Mouse (Mus musculus): ENCODE data around the gene Scgb1a1. TPM values are rescaled to one million over a fixed set of nuclear protein-coding genes. Genes with fewer than 3 reads are reported as not detected.

Scgb1a1 gene
- polyA plus RNA-seq, 1 experiment, result not detected

DNA sequence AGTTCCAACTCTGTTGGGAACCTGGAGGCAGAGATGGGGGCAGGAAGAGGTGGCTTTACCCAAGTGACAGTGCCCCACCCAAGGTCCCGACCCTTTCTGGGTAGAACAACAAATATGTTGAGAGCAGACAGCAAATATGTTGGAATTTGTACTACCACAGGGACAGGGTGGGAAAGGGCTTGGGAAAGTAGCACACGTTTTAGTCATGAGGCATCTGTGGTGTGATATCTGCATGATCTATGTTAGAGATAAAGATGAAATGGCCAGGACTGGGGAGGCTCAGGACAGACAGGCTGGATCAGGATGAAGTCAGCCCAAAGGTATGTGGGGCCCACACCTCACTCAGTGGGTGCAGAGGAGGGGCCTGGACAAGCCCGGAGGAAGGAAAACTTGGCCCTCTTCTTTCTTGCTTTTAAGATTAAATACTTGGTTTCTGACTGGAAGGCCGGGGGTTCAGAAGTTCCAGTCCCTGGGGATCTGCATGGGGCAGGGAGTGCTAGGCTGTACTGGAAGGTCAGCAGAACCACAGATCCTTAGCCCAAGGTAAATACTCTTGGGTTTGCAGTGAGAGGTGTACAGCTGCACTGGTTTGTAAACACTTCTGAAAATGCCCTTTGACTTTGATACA, 19.1 kb upstream of the Scgb1a1 start:
- TF ChIP-seq POLR2A (IDR thresholded peaks at IDR 0.05; ENCODE audit: borderline replicate concordance, insufficient read depth, low read length) (no peak), CTCF (IDR thresholded peaks at IDR 0.05; ENCODE audit: borderline replicate concordance, insufficient read depth, low read depth, low read length) (no peak)
- no peak overlapping the region for H3K27ac ChIP-seq (ENCODE audit: insufficient read depth, low read length)
- H3K4me3 ChIP-seq (replicated peaks; ENCODE audit: insufficient read depth, low read depth, low read length), result no peak overlapping the region
- WGBS, result 76% methylated on average over 4 of the region's 4 CpGs
- no peak for DNase-seq
- H3K4me1 ChIP-seq (ENCODE audit: control insufficient read depth, insufficient read depth, low read length), result peaks cover 6% of the 10 kb centered on the region
- H3K27me3 ChIP-seq (ENCODE audit: control insufficient read depth, insufficient read depth, low read length), result no peaks in the 10 kb centered on the region

DNA sequence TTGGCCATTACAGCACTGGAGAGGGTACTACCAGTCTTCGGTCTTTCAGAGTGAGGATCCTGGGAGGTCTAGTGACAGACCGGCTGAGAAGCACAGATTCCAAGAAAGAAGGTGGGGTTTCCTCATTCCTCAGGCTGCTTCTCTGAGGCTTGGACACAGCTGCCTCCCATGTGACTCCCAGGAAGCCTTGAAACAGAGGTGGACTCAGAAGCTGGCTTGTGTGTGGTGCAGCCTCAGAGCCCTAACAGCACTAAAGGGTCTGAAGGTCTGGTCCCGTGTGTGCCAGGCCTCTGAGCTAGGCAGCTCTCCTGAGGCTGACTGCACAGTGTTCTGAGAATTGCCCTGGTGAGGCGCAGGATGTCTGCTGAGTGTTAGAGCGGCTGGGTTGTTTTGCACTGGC, 18.3 kb upstream of the Scgb1a1 start:
- H3K4me3 ChIP-seq (replicated peaks; ENCODE audit: insufficient read depth, low read depth, low read length), result no peak overlapping the region
- no peak for DNase-seq
- no peak for TF ChIP-seq POLR2A (IDR thresholded peaks at IDR 0.05; ENCODE audit: borderline replicate concordance, insufficient read depth, low read length)
- no peak for TF ChIP-seq CTCF (IDR thresholded peaks at IDR 0.05; ENCODE audit: borderline replicate concordance, insufficient read depth, low read depth, low read length)
- peaks cover 2% of the 10 kb centered on the region; the same call in 1 of the 2 replicates for H3K4me1 ChIP-seq (ENCODE audit: control insufficient read depth, insufficient read depth, low read length)
- WGBS, result 74% methylated on average over 5 of the region's 5 CpGs
- no peak overlapping the region for H3K27ac ChIP-seq (ENCODE audit: insufficient read depth, low read length)
- H3K27me3 ChIP-seq (ENCODE audit: control insufficient read depth, insufficient read depth, low read length), result no peaks in the 10 kb centered on the region

DNA sequence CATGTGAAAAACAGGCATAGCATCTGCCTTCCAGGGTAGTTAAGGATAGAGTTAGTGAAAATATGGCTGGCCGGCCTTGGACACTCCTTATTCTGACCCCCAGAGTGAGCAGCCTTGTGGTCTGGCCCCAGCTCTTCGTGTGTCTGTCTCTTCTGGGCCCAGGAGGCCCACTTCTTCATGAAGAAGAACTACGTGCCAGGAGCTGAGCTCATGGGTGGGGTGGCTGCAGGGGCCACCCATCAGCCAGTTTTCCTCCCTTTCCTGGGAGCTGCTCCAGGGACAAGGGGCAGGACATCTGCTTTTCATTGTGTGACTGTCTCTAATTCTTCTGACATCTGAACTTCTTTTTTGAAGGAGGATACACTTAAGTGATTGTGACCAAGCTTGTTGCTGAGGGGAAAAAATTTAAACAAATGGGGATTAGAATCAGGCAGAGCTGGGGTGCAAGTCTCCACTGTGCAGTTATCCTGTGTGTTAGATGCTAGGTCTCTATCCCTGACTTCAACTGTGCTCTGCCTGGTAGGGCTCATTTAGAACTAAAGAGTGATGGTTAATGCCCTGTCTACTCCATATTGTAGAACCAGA, 17.4 kb upstream of the Scgb1a1 start:
- Histone ChIP-seq H3K4me1 (ENCODE audit: control insufficient read depth, insufficient read depth, low read length) (no peaks in the 10 kb centered on the region), H3K27ac (ENCODE audit: insufficient read depth, low read length) (no peak overlapping the region), H3K27me3 (ENCODE audit: control insufficient read depth, insufficient read depth, low read length) (no peaks in the 10 kb centered on the region), H3K4me3 (replicated peaks; ENCODE audit: insufficient read depth, low read depth, low read length) (no peak overlapping the region)
- DNase-seq, result no peak
- TF ChIP-seq POLR2A (IDR thresholded peaks at IDR 0.05; ENCODE audit: borderline replicate concordance, insufficient read depth, low read length), result no peak
- TF ChIP-seq CTCF (IDR thresholded peaks at IDR 0.05; ENCODE audit: borderline replicate concordance, insufficient read depth, low read depth, low read length), result no peak
- WGBS, result 52% methylated on average over 3 of the region's 3 CpGs

DNA sequence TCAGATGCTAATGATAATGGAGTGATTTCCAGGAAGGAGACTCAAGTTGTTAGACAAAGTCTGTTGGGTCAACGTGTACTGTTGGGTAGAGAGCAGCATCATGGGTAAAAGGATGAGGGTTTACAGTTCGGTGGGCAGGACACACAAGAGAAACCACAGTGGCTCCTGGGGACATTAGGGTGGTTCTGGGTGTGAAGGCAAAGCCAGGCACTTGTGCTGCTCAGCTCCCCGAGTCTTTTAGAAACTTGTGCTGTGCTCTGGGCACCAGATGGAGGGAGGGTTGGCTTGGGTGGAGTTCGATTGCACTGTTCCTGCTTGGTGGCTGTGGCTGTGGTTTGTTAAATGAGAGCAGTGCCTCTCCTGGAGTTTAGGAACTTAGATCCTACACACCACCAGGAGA, 16.2 kb upstream of the Scgb1a1 start:
- H3K27ac ChIP-seq (ENCODE audit: insufficient read depth, low read length), result no peak overlapping the region
- no peak for DNase-seq
- H3K27me3 ChIP-seq (ENCODE audit: control insufficient read depth, insufficient read depth, low read length), result no peaks in the 10 kb centered on the region
- H3K4me3 ChIP-seq (replicated peaks; ENCODE audit: insufficient read depth, low read depth, low read length), result no peak overlapping the region
- H3K4me1 ChIP-seq (ENCODE audit: control insufficient read depth, insufficient read depth, low read length), result no peaks in the 10 kb centered on the region
- 73% methylated on average over 4 of the region's 4 CpGs for WGBS
- TF ChIP-seq CTCF (IDR thresholded peaks at IDR 0.05; ENCODE audit: borderline replicate concordance, insufficient read depth, low read depth, low read length) (no peak), POLR2A (IDR thresholded peaks at IDR 0.05; ENCODE audit: borderline replicate concordance, insufficient read depth, low read length) (no peak)

DNA sequence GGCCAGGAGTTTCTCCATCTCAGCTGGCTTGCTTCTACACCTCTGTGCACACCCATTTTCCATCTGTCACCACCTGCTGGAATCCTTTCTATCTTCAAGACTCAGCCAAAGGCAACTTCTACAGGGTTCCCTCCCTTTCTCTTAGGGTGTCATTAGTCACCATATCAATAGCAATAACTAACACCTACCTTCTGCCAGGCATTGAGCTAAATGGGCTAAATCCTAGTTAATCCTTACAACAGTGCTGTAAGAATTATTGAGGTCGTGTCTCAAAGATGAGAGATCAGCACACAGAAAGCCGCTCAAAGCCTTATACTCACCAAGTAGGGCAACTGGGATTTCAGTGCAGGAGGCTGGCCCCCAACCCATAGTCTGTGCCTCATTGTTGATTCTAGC, 13.3 kb upstream of the Scgb1a1 start:
- no peak overlapping the region for H3K27ac ChIP-seq (ENCODE audit: insufficient read depth, low read length)
- H3K4me3 ChIP-seq (replicated peaks; ENCODE audit: insufficient read depth, low read depth, low read length), result no peak overlapping the region
- DNase-seq, result no peak
- H3K27me3 ChIP-seq (ENCODE audit: control insufficient read depth, insufficient read depth, low read length), result no peaks in the 10 kb centered on the region
- H3K4me1 ChIP-seq (ENCODE audit: control insufficient read depth, insufficient read depth, low read length), result no peaks in the 10 kb centered on the region
- no peak for TF ChIP-seq POLR2A (IDR thresholded peaks at IDR 0.05; ENCODE audit: borderline replicate concordance, insufficient read depth, low read length)
- WGBS, result 76% methylated on average over 2 of the region's 2 CpGs

- H3K27me3 ChIP-seq (ENCODE audit: control insufficient read depth, insufficient read depth, low read length), result no peaks in the 10 kb centered on the region
- no peaks in the 10 kb centered on the region for H3K4me1 ChIP-seq (ENCODE audit: control insufficient read depth, insufficient read depth, low read length)
- WGBS, result 72% methylated on average over 17 of the region's 17 CpGs
- TF ChIP-seq POLR2A (IDR thresholded peaks at IDR 0.05; ENCODE audit: borderline replicate concordance, insufficient read depth, low read length) (no peak), CTCF (IDR thresholded peaks at IDR 0.05; ENCODE audit: borderline replicate concordance, insufficient read depth, low read depth, low read length) (no peak)
- no peak overlapping the region for H3K4me3 ChIP-seq (replicated peaks; ENCODE audit: insufficient read depth, low read depth, low read length)
- no peak overlapping the region for H3K27ac ChIP-seq (ENCODE audit: insufficient read depth, low read length)
- DNase-seq, result no peak
Observed at GRCm38 (mm10) chr19:9100297-9101061, 12.7 kb upstream of the Scgb1a1 start.

DNA sequence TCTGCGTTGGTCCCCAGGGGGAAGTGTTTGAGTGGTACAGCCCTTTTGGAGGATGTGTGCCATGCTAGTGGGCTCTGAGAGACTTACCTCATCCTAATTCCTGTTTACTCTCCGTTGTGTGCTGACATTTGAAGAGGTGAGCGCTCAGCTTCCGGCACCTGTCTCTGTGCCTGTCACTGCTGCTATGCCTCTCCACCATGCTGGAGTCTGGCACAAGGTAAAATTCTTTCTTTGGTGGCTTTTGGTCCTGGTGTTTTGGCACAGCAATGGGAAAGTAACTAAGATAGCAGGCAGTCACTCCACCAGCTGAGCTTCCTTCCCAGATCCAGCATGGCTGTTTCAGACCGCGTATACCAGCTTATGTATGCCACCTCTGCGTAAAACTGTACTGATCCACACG, 12.0 kb upstream of the Scgb1a1 start:
- DNase-seq, result no peak
- H3K27ac ChIP-seq (ENCODE audit: insufficient read depth, low read length), result no peak overlapping the region
- TF ChIP-seq POLR2A (IDR thresholded peaks at IDR 0.05; ENCODE audit: borderline replicate concordance, insufficient read depth, low read length) (no peak), CTCF (IDR thresholded peaks at IDR 0.05; ENCODE audit: borderline replicate concordance, insufficient read depth, low read depth, low read length) (no peak)
- no peaks in the 10 kb centered on the region for H3K4me1 ChIP-seq (ENCODE audit: control insufficient read depth, insufficient read depth, low read length)
- no peaks in the 10 kb centered on the region for H3K27me3 ChIP-seq (ENCODE audit: control insufficient read depth, insufficient read depth, low read length)
- whole genome bisulfite sequencing, result 89% methylated on average over 8 of the region's 8 CpGs
- no peak overlapping the region for H3K4me3 ChIP-seq (replicated peaks; ENCODE audit: insufficient read depth, low read depth, low read length)

DNA sequence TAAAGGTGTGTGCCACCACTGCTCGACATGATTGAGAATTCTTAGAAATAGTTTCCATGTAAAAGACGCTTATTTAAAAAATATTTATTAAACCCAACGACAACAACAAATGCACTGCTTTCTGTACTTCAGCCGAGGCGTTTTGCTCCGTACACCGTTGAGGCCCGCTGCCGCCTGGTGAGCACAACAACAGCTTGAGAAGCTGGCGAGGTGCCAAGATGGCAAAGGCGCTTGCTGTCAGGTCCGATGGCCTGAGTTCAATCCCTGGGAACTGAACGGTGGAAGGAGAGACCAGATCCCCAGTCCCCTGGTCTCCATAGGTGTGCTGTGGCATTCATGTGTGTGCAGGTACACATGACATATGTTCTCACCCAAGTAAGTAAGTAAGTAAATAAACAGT, 9.7 kb upstream of the Scgb1a1 start:
- TF ChIP-seq POLR2A (IDR thresholded peaks at IDR 0.05; ENCODE audit: borderline replicate concordance, insufficient read depth, low read length) (no peak), CTCF (IDR thresholded peaks at IDR 0.05; ENCODE audit: borderline replicate concordance, insufficient read depth, low read depth, low read length) (no peak)
- DNase-seq, result peak in 1 of 2 experiments; percentile 43
- Histone ChIP-seq H3K4me3 (replicated peaks; ENCODE audit: insufficient read depth, low read depth, low read length) (no peak overlapping the region), H3K27me3 (ENCODE audit: control insufficient read depth, insufficient read depth, low read length) (no peaks in the 10 kb centered on the region), H3K4me1 (ENCODE audit: control insufficient read depth, insufficient read depth, low read length) (no peaks in the 10 kb centered on the region), H3K27ac (ENCODE audit: insufficient read depth, low read length) (no peak overlapping the region)
- WGBS, result 21% methylated on average over 13 of the region's 13 CpGs
